Mouse (Mus musculus): ENCODE results near the gene Gm37240.
"Not testable (repeated sequence)": the region's sequence is repeated elsewhere in the genome, so short reads cannot be mapped to it uniquely, and the experiment has no call there.

Gm37240 gene

DNA sequence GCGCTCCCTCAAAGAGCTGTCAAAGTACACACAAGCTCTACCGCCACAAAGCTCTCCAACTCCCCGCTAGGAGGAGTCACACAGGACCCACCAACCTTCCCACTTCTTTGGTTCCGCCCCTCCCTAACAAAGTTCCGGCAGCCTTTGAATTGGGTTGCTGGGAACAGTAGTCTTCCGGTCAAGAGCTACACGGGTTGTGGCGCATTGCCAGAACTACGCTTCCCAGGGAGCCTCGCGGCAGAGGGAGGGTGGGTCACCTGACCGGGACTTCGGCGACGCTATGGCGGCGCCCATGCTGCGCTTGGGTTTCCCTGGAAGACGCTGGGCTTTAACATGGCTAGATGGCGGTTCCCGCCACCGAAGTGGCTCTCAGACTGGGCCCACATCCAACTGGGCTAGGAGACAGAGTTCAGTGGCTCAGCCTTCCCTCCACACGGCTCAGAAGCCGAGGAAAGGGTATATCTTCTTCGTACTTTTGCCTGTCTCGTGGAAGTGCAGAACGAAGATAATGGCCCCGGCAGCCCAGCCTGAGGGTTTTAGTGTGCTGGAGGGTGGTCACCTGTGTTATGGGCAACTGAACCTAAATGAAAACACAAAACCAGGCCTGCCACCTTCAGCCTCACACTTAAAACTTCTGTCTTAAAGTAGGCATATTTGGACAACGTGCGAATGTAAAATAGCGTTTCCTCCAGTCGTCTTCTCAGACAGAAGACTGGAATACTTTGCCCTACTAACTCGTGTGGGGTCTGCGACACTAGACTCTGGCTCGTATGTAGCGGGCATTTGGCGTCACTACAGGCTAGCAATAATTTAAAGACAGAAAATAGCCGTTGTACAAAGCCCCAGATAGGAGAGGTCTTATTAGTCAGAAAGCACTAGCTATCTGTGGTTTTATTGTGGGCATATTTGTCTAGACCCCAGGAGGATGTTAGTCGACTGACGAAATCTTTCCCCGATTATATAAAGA, 313.2 kb downstream of the Gm37240 start, which contains the start of gene Gatb:
TSS of gene Gatb (plus strand) at position 256 of the 967 bp plus-strand sequence.
- DNase-seq (ENCODE audit: low read depth, low spot score): peak; percentile 99

GRCm38 (mm10) chr3:85573216-85573863, 314.0 kb downstream of the Gm37240 start:
- no peak for DNase-seq (ENCODE audit: low read depth, low spot score)

GRCm38 (mm10) chr3:85572502-85572901, 314.8 kb downstream of the Gm37240 start:
- DNase-seq (ENCODE audit: low read depth, low spot score): not testable (repeated sequence)

- peak; percentile 78 for DNase-seq (ENCODE audit: low read depth, low spot score)
These were observed 316.0 kb downstream of the Gm37240 start for GRCm38 (mm10) chr3:85571276-85571675.

DNA sequence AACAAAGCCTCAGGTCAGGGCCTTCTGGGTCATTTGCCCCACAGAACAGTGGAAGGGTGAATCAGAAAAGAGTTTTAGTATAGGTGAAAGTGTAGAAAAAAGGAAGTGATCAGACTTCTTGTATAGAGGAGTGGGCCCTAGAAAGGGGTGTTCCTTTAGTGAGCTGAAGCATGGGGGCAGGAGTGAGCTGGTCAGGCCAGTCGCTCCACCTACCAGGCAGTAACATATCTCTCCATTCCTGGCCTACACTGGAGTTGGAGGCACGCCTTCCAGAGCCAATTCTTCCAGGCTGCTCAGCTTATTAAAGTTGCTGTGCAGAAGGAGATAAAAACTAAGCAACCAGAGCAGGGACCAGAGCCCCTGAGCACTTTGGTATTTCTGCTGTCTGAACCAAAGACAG, 322.7 kb downstream of the Gm37240 start:
- DNase-seq (ENCODE audit: low read depth, low spot score): no peak

- no peak for DNase-seq (ENCODE audit: low read depth, low spot score)
These were observed 333.5 kb downstream of the Gm37240 start for GRCm38 (mm10) chr3:85553731-85554277.

DNA sequence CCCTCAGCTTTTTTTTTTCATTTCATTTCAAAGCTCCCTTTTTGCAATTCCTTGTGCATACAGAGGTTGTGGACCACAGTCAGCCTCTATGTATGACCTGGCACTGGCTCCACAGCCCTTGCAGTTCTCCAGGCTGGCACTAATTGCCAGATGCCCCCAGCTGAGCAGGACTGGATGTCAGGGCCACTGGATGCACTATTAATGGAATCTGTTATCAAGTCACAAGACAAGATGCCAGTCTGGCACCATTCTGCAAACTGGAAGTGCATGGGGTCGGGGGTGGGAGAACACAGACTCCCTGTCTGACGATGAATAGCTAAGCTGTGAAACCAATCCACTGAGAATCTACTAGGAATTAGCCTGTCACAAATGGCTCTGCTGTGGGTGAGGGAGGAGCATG, 336.0 kb downstream of the Gm37240 start:
- no peak for DNase-seq (ENCODE audit: low read depth, low spot score)

GRCm38 (mm10) chr3:85550312-85550711, 337.0 kb downstream of the Gm37240 start:
- DNase-seq (ENCODE audit: low read depth, low spot score): no peak

DNA sequence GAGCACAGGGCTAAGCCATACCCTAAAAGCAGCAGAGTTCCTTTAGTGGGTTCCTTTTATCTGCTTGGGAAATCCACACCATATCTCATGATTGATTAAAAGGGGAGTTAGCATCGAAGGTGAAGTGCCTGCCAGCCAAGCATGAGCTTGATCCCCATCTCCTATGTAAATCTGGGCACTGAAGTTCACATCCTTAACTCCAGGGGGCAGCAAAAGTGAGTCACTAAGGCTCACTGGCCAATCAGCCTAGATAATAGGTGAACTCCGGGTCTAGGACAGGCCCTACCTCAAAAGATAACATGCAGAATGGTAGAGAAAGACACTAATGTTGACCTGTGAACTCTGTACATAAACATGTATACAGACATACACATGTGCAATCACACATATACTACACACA, 343.7 kb downstream of the Gm37240 start:
- DNase-seq (ENCODE audit: low read depth, low spot score): peak; percentile 30

DNA sequence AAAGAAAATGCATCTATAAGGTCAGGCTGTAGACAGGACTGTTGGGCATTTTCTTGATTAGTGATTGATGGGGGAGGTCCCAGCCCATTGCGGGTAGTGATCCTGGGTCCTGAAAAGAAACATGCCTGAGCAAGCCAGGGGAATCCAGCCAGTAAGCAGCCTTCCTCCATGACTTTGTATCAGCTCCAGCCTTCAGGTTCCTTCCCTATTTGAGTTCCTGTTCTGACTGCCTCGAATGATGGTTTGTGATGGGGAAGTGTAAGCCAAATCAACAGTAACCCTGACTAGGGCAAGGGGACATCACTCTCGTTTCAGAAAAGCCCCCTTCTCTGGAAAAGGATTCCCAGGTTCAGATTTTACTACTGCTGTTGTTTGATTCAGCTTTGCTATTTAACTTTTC, 344.6 kb downstream of the Gm37240 start:
- no peak for DNase-seq (ENCODE audit: low read depth, low spot score)

- peak; percentile 61 for DNase-seq (ENCODE audit: low read depth, low spot score)
These were observed 351.4 kb downstream of the Gm37240 start for GRCm38 (mm10) chr3:85535621-85536520.

DNA sequence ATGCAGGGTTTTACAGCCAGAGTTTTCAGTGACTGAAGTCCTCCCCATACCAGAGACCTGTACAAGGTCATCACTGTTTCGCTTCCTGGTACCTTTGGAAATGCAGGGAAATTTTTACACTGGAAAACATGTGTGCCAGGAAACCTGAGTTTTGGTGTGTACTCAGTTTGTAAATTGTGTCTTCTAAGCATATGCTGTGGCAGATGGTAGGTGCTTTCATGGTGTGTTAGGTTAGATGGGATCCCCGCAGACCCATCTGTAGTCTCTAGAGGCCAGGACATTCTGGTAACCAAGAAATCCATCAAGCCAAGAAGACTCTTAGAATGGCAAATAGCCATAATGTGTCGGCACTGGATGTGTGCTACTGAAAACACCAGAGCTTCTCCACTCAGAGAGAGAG, 352.3 kb downstream of the Gm37240 start:
- DNase-seq (ENCODE audit: low read depth, low spot score): no peak

DNA sequence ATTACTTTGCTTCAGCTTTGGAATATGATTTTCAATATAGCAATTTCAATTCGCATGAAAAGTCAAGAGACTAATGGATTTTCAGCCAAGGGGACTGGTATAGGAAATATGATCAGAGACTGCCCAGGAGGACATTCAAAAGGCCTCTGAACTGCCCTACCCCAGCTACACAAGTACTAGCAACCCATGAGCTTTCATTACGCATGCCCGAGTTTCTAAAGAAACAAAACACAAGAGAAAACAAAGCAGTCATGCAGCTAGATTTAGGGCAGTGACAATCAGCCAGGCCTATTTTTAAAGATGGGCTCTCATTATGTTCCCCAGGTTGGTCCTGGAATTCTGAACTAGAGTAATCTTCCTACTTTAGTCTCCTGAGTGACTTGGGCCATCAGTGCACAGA, 354.9 kb downstream of the Gm37240 start:
- no peak for DNase-seq (ENCODE audit: low read depth, low spot score)

DNA sequence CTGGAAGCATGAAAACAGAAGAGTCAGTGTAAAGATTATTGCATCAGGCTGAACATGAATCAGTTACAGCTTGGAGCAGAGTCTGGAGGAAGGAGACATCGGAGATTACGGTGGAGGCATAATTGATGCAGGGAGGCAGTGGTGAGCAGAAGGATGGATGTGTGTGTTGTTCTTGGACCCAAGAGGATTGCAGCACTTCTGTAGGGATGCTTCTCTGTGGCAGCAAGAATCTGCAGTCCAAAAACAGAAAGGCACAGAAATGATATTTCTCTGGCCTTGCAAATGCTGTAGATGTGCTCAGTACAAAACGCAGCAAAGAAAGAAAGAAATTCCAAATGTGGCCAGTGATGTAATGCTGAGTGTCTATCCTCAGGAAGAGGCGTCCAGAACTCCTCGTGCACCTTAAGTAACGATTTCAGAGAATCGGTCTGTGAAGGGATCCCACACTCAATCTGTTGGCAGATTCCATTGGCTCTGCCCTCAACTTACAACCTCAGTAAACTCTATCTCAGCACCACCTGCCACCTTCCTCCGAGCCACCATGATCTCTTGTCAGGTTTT, 356.6 kb downstream of the Gm37240 start:
- no peak for DNase-seq (ENCODE audit: low read depth, low spot score)

GRCm38 (mm10) chr3:85521311-85521907, 365.9 kb downstream of the Gm37240 start:
- DNase-seq (ENCODE audit: low read depth, low spot score): no peak

DNA sequence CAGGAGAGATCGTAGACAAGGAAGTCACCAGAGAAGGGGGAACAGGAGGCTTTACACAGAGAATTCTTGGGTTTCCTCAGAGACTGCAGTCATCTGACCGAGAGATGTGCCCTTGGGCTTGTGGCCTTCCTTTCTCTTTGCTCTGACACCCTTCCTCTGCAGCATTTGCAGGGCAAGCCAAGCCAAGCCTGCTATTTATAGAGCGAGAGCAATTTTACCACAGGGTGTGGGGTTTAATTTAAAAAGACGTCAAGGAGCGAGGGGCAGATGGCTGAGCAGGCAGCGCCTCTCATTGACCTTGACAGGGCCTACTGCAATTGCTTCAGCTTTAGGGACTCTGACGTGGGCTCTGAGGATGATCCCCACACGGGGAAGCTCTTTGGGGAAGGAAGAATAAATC, 368.6 kb downstream of the Gm37240 start:
- DNase-seq (ENCODE audit: low read depth, low spot score): no peak

- no peak for DNase-seq (ENCODE audit: low read depth, low spot score)
These were observed 369.2 kb downstream of the Gm37240 start for GRCm38 (mm10) chr3:85518072-85518471.

GRCm38 (mm10) chr3:85516739-85517396, 370.4 kb downstream of the Gm37240 start:
- DNase-seq (ENCODE audit: low read depth, low spot score): no peak

GRCm38 (mm10) chr3:85514700-85515099, 372.6 kb downstream of the Gm37240 start:
- no peak for DNase-seq (ENCODE audit: low read depth, low spot score)

DNA sequence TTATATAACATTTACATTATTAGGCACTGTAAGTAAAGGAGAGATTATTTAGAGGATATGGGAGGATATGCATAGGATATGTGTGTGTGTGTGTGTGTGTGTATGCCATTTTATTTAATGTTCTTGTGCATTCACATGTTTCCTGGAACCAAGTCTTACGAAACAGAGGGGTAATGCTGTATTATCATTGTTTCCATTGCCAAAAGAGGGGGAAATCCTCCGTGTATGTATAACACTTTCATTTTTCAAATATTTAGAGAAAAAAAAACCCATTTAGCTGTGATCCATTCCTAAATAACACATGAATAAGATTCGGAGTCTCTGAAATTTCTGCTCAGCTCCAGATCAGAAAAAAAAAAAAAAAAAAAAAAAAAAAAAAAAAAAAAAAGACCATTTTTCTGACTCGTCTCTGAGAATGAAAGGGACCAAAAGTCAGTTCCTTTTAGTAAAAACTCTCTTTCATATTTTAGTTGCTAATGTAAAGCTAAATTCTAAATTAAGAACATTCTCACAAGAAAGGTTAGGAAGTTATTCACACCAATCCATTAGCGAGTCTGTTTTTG, 378.5 kb downstream of the Gm37240 start:
- DNase-seq (ENCODE audit: low read depth, low spot score): no peak

Data from mesoderm, embryonic 11.5 days (tissue).